Comparison of ENCODE assay signal across 8 mouse cellular contexts in genomic region chr4:126428682-126429346, GRCm38 (mm10). TPM values are rescaled to one million over a fixed set of nuclear protein-coding genes. Genes with fewer than 3 reads are reported as not detected.
DNase-seq lines count a peak whose midpoint lies in the region; ATAC-seq and TF ChIP-seq lines count a peak whose summit lies in the region.

No protein-coding gene starts in this region.

- no peak for TF ChIP-seq CTCF in kidney, postnatal 0 days (IDR thresholded peaks at IDR 0.05; ENCODE audit: low read depth)

- H3K27me3 ChIP-seq in kidney, postnatal 0 days (ENCODE audit: insufficient read depth, low read length), result no peaks in the 10 kb centered on the region
- H3K27me3 ChIP-seq in heart, embryonic 14.5 days (ENCODE audit: control insufficient read depth, insufficient read depth, low read length), result no peaks in the 10 kb centered on the region
- no peaks in the 10 kb centered on the region for H3K27me3 ChIP-seq in liver, embryonic 16.5 days (ENCODE audit: control insufficient read depth, insufficient read depth, low read depth, low read length)

- WGBS in kidney, postnatal 0 days, result 1% methylated on average over 24 of the region's 24 CpGs
- 1% methylated on average over 24 of the region's 24 CpGs for WGBS in heart, embryonic 14.5 days
- 3% methylated on average over 24 of the region's 24 CpGs for WGBS in liver, embryonic 16.5 days (ENCODE audit: insufficient replicate concordance)

- peak overlapping the region; percentile 80 for H3K4me2 ChIP-seq in kidney, postnatal 0 days (ENCODE audit: low read length)
- H3K4me2 ChIP-seq in heart, embryonic 14.5 days (ENCODE audit: low read length), result peak overlapping the region; percentile 95
- peak overlapping the region; percentile 94 for H3K4me2 ChIP-seq in liver, embryonic 16.5 days (ENCODE audit: low read depth, low read length)

- peak overlapping the region; percentile 75 for H3K27ac ChIP-seq in kidney, postnatal 0 days
- H3K27ac ChIP-seq in heart, embryonic 14.5 days (replicated peaks in 1 of 2; ENCODE audit: control insufficient read depth in 1 of 2, insufficient read depth in 1 of 2, low read depth in 2 of 2, low read length in 2 of 2), result peak overlapping the region; percentile 62 to 90
- peak overlapping the region; percentile 91 for H3K27ac ChIP-seq in liver, embryonic 16.5 days (ENCODE audit: low read length)

- peak; percentile 29 for DNase-seq in kidney, postnatal 0 days (ENCODE audit: low spot score)
- no peak for DNase-seq in kidney, adult 9 months
- DNase-seq in c-Kit-negative CD71-positive TER-119-positive erythroid progenitor cells, embryonic 14.5 days (ENCODE audit: low read depth, low spot score), result peak; percentile 15
- DNase-seq in frontal cortex, postnatal 25 days (ENCODE audit: low spot score in 2 of 2), result no peak
- DNase-seq in thymus, postnatal 0 days (ENCODE audit: low spot score), result no peak
- no peak for DNase-seq in cerebellum, adult 8-10 months

- H3K4me1 ChIP-seq in kidney, postnatal 0 days (replicated peaks; ENCODE audit: insufficient read depth, low read length), result peaks cover 6% of the 10 kb centered on the region
- H3K4me1 ChIP-seq in heart, embryonic 14.5 days (ENCODE audit: control insufficient read depth in 2 of 2, insufficient read depth in 2 of 2, low read length in 2 of 2), result no peaks in the 10 kb centered on the region
- peaks cover 11% of the 10 kb centered on the region for H3K4me1 ChIP-seq in liver, embryonic 16.5 days (ENCODE audit: control insufficient read depth, low read depth, low read length)

- H3K9ac ChIP-seq in kidney, postnatal 0 days (ENCODE audit: low read depth, low read length), result peak overlapping the region; percentile 83
- peak overlapping the region; percentile 80 for H3K9ac ChIP-seq in heart, embryonic 14.5 days (ENCODE audit: low read length)
- H3K9ac ChIP-seq in liver, embryonic 16.5 days (ENCODE audit: low read depth, low read length), result peak overlapping the region; percentile 92

- no peak; the same call in 1 of the 2 replicates for ATAC-seq in kidney, postnatal 0 days (replicated peaks; ENCODE audit: low FRiP score, low read depth)
- ATAC-seq in heart, embryonic 14.5 days (ENCODE audit: insufficient number of reproducible peaks, insufficient read depth, low FRiP score, low read depth), result no peak
- ATAC-seq in liver, embryonic 16.5 days (ENCODE audit: low read depth), result peak; percentile 1; the same call in 1 of the 2 replicates

- no peaks in the 10 kb centered on the region for H3K9me3 ChIP-seq in kidney, postnatal 0 days (replicated peaks; ENCODE audit: low read length)
- no peaks in the 10 kb centered on the region for H3K9me3 ChIP-seq in heart, embryonic 14.5 days (ENCODE audit: control insufficient read depth, low read length)
- no peaks in the 10 kb centered on the region for H3K9me3 ChIP-seq in liver, embryonic 16.5 days (replicated peaks; ENCODE audit: control insufficient read depth, low read length)

- no peaks in the 10 kb centered on the region for H3K36me3 ChIP-seq in kidney, postnatal 0 days (ENCODE audit: insufficient read depth, low read length)
- H3K36me3 ChIP-seq in heart, embryonic 14.5 days (ENCODE audit: control insufficient read depth, insufficient read depth, low read length), result no peaks in the 10 kb centered on the region
- H3K36me3 ChIP-seq in liver, embryonic 16.5 days (ENCODE audit: control insufficient read depth, insufficient read depth), result no peaks in the 10 kb centered on the region

- H3K4me3 ChIP-seq in kidney, postnatal 0 days (replicated peaks; ENCODE audit: low read depth, low read length), result peak overlapping the region; percentile 79
- H3K4me3 ChIP-seq in heart, embryonic 14.5 days (ENCODE audit: control insufficient read depth in 1 of 2, insufficient read depth in 1 of 2, low read depth in 1 of 2, low read length in 2 of 2), result peak overlapping the region; percentile 63 to 67
- H3K4me3 ChIP-seq in liver, embryonic 16.5 days (ENCODE audit: low read depth, low read length), result peak overlapping the region; percentile 98

RNA-seq across cellular contexts. Expression of gene Ago3, which starts 0.5 kb away (rescaled TPM):
- polyA plus RNA-seq in kidney, postnatal 0 days (2015; fragmentation: Nextera tagmentation; extraction: Ambion mirVana), result 8.7 and 9.8 TPM in 2 replicates
- 11.1 and 12.0 TPM in 2 replicates for polyA plus RNA-seq in heart, embryonic 14.5 days (2014; fragmentation: Nextera tagmentation; extraction: Ambion mirVana)
- 4.4 and 5.4 TPM in 2 replicates for polyA plus RNA-seq in liver, embryonic 16.5 days (2015; fragmentation: Nextera tagmentation; extraction: Ambion mirVana)
- polyA plus RNA-seq in thymus, postnatal 0 days (2015; fragmentation: Nextera tagmentation; extraction: Ambion mirVana), result 11.1 and 13.6 TPM in 2 replicates

RNA-seq across cellular contexts. Expression of gene Ago1, which starts 39.6 kb away (rescaled TPM):
- 4.4 TPM in 2 replicates for polyA plus RNA-seq in kidney, postnatal 0 days (2015; fragmentation: Nextera tagmentation; extraction: Ambion mirVana)
- polyA plus RNA-seq in heart, embryonic 14.5 days (2014; fragmentation: Nextera tagmentation; extraction: Ambion mirVana), result 4.2 and 4.8 TPM in 2 replicates
- polyA plus RNA-seq in liver, embryonic 16.5 days (2015; fragmentation: Nextera tagmentation; extraction: Ambion mirVana), result 0.90 and 0.98 TPM in 2 replicates
- polyA plus RNA-seq in thymus, postnatal 0 days (2015; fragmentation: Nextera tagmentation; extraction: Ambion mirVana), result 5.2 and 6.1 TPM in 2 replicates

Comparison
In these comparisons a context has a peak if more than half of its experiments do, and no peak if none do; other contexts are left out.
1. DNase-seq: peak in kidney, postnatal 0 days (single experiment) and c-Kit-negative CD71-positive TER-119-positive erythroid progenitor cells, embryonic 14.5 days (single experiment); none in kidney, adult 9 months (single experiment), frontal cortex, postnatal 25 days (0 of 2), thymus, postnatal 0 days (single experiment) and cerebellum, adult 8-10 months (single experiment).
2. Peak in every context shown above with its lines, with median percentiles within 50 percentile points of each other: H3K27ac ChIP-seq, H3K4me2 ChIP-seq, H3K4me3 ChIP-seq and H3K9ac ChIP-seq.